Mouse (Mus musculus) hindbrain, embryonic 10.5 days (tissue): ENCODE measurements around the gene Rflnb. TPM values are rescaled to one million over a fixed set of nuclear protein-coding genes. Genes with fewer than 3 reads are reported as not detected.

Experiments
- DNase-seq: peaks from one replicate; pipeline ENCODE4 v3.0.0-alpha.2; 2017; ENCODE audit warnings: low spot score
- H3K27ac ChIP-seq: fragments of 300-500 bp; sonication (generic); 2 replicates; pipeline ENCODE4 v1.5.1; 2016; ENCODE audit warnings: mild to moderate bottlenecking, moderate library complexity
- H3K27me3 ChIP-seq: fragments of 300-500 bp; sonication (generic); 2 replicates; pipeline ENCODE4 v1.6.1; 2016; ENCODE audit warnings: mild to moderate bottlenecking; ENCODE audit not compliant: poor library complexity, insufficient read depth, severe bottlenecking
- H3K36me3 ChIP-seq: fragments of 300-500 bp; sonication (generic); 2 replicates; pipeline ENCODE4 v1.6.1; 2016; ENCODE audit warnings: mild to moderate bottlenecking, moderate library complexity
- H3K4me1 ChIP-seq: fragments of 300-500 bp; sonication (generic); replicated peaks from 2 replicates; pipeline ENCODE4 v1.6.1; 2016; ENCODE audit warnings: mild to moderate bottlenecking
- H3K4me3 ChIP-seq: fragments of 300-500 bp; sonication (generic); 2 replicates; pipeline ENCODE4 v1.5.1; 2016; ENCODE audit warnings: mild to moderate bottlenecking, moderate library complexity
- H3K9me3 ChIP-seq: fragments of 300-500 bp; sonication (generic); 2 replicates; pipeline ENCODE4 v1.6.1; 2016; ENCODE audit warnings: mild to moderate bottlenecking, moderate library complexity
- WGBS: fragments of 180-500 bp; shearing (Covaris S2); methylation state at CpG from one replicate; pipeline ENCODE4 v1.1.7; 2016; 5-methylcytosine and 5-hydroxymethylcytosine counted together
- polyA plus RNA-seq: library from polyadenylated mRNA; unstranded; fragments of >200 nt; fragmentation: Nextera tagmentation; extraction: Ambion mirVana; gene quantifications from 2 replicates; pipeline ENCODE4 v1.2.1, GENCODE M21; 2016

The Rflnb gene
- polyA plus RNA-seq, 1 experiment from 2014 or later, result 14.4 TPM

DNA sequence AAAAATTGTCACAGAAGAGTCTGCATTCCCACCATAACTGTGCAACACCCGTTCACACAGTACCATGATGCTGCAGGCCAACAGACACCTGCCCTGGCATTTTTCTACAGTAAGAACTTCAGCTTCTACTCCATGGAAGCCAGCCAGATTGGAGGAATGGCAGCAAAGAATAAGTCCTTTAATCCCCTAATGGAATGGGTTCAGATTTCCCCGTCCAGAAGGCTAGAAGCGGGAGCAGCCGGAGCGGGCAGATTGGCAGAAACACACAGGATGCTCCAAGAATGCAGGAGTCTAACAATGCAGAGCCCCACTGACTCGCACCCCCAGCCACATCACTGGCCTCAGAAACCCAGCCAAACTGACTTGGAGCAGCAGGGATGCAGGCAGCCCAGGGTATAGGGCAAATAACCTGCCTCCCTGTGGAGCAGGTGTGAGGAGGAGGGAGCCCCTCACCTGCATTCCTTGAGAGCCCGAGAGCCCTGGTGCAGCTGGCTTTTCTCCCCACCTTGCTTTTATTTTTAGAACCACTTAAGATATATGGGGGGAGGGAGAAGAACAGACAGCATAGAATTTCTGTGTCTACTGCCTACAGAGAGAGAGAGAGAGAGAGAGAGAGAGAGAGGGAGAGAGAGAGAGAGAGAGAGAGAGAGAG is 54.5 kb downstream of the Rflnb start:
- Histone ChIP-seq H3K4me3 (no peak overlapping the region), H3K27ac (no peak overlapping the region), H3K9me3 (0 out of 2 replicates have a peak, but pooled peaks cover 3% of the 10 kb centered on the region), H3K4me1 (peaks cover 8% of the 10 kb centered on the region), H3K36me3 (no peaks in the 10 kb centered on the region), H3K27me3 (peaks cover 22% of the 10 kb centered on the region)
- 35% methylated on average over 7 of the region's 7 CpGs for WGBS
- DNase-seq, result no peak

DNA sequence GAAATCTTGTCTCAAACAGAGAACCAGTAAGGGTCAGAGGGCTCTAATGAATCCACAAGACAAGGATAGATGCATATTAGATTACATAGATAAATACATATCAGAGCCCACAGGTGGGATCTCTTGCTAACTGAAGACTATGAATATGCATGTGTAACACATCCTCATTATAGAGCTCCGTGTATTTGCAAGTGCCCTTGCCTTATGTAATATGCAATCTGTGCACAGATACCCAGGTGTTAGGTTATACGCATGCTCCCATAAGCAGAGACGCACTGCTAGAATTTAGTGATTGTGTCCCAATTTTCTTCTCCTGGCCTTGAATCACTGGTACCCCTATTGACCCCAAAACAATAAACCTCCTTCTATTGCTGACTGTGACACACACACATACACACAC is 55.4 kb downstream of the Rflnb start:
- Histone ChIP-seq H3K36me3 (no peaks in the 10 kb centered on the region), H3K9me3 (0 out of 2 replicates have a peak, but pooled peaks cover 3% of the 10 kb centered on the region), H3K27me3 (peaks cover 30% of the 10 kb centered on the region), H3K4me3 (no peak overlapping the region), H3K27ac (no peak overlapping the region), H3K4me1 (peaks cover 17% of the 10 kb centered on the region)
- no peak for DNase-seq
- 85% methylated on average over 3 of the region's 3 CpGs for WGBS

DNA sequence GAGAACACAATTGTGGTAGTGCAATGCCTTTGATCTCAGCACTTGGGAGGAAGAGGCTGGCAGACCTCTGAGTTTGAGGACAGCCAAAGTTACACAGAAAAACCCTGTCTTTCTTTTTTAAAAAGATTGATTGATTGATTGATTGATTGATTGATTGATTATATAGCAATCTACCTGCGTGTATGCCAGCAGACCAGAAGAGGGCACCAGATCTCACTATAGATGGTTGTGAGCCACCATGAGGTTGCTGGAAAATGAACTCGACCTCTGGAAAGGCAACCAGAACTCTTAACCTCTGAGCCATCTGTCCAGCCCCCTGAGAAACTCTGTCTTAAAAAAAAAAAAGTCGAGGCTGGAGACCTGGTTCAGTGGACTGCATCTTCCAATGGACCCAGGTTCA is 57.0 kb downstream of the Rflnb start:
- Histone ChIP-seq H3K4me1 (peaks cover 32% of the 10 kb centered on the region), H3K9me3 (0 out of 2 replicates have a peak, but pooled peaks cover 3% of the 10 kb centered on the region), H3K27me3 (peaks cover 46% of the 10 kb centered on the region), H3K27ac (no peak overlapping the region), H3K36me3 (no peaks in the 10 kb centered on the region), H3K4me3 (no peak overlapping the region)
- 24% methylated on average over 3 of the region's 3 CpGs for WGBS
- no peak for DNase-seq

Other genes with a start within 250 kb of the Rflnb start
- 0.39 and 0.45 TPM in 2 replicates for gene Doc2b, start 231.7 kb downstream of the Rflnb start, polyA plus RNA-seq
- gene Rph3al, start 89.4 kb downstream of the Rflnb start, polyA plus RNA-seq, result 2.1 and 2.4 TPM in 2 replicates
- 1.4 and 3.8 TPM in 2 replicates for gene 1700016K19Rik, start 27.9 kb downstream of the Rflnb start, polyA plus RNA-seq
- 37.9 and 48.3 TPM in 2 replicates for gene Vps53, start 151.9 kb upstream of the Rflnb start, polyA plus RNA-seq
- 32.6 and 33.6 TPM in 2 replicates for gene Fam57a, start 151.9 kb upstream of the Rflnb start, polyA plus RNA-seq
- 0.48 and 0.51 TPM in 2 replicates for gene Dbil5, start 189.8 kb upstream of the Rflnb start, polyA plus RNA-seq
- 45.4 and 49.9 TPM in 2 replicates for gene Gemin4, start 189.9 kb upstream of the Rflnb start, polyA plus RNA-seq
- 21.5 and 24.7 TPM in 2 replicates for gene Mrm3, start 215.9 kb upstream of the Rflnb start, polyA plus RNA-seq
- gene Glod4, start 215.9 kb upstream of the Rflnb start, polyA plus RNA-seq, result 126 and 130 TPM in 2 replicates